Mouse (Mus musculus) CH12.LX (cell line): ENCODE results near the gene Dync2li1. TPM values are rescaled to one million over a fixed set of nuclear protein-coding genes. Genes with fewer than 3 reads are reported as not detected.

Experiments
- DNase-seq: peaks from one replicate; pipeline ENCODE4 v3.0.0-alpha.2; 2013; ENCODE audit errors: extremely low read depth
- H3K27ac ChIP-seq: 2 replicates; pipeline ENCODE4 v1.5.1; 2012; ENCODE audit warnings: low read depth, mild to moderate bottlenecking, control low read depth, moderate library complexity; ENCODE audit not compliant: insufficient read depth
- H3K27me3 ChIP-seq: replicated peaks from 2 replicates; pipeline ENCODE3; 2012; ENCODE audit warnings: inconsistent platforms
- H3K36me3 ChIP-seq, 2 experiments: replicated peaks in 1 of 2; 2 replicates each; pipeline versions ENCODE3 to v1.6.1; 2012; ENCODE audit warnings: inconsistent platforms in 1 of 2, low read length in 1 of 2, mild to moderate bottlenecking in 1 of 2, mixed read lengths in 1 of 2, moderate library complexity in 1 of 2; ENCODE audit not compliant: control insufficient read depth in 1 of 2, insufficient read depth in 1 of 2
- H3K4me1 ChIP-seq, 2 experiments: 2 replicates each; pipeline ENCODE4 v1.6.1; 2012; ENCODE audit warnings: inconsistent platforms in 1 of 2, moderate library complexity in 1 of 2; ENCODE audit not compliant: insufficient read depth in 2 of 2, control insufficient read depth in 1 of 2
- H3K4me2 ChIP-seq: 2 replicates; pipeline ENCODE4 v1.6.1; 2012; ENCODE audit warnings: low read depth, mild to moderate bottlenecking, control low read depth; ENCODE audit not compliant: poor library complexity, insufficient read depth, severe bottlenecking
- H3K4me3 ChIP-seq, 3 experiments: fragments of 150-350 bp in 1 of 3; sonication (generic) in 1 of 3; replicated peaks in 1 of 3; 2 replicates each; pipeline versions ENCODE3 to v1.5.1; 2011 to 2012; ENCODE audit warnings: low read depth in 2 of 3, low read length in 2 of 3, mild to moderate bottlenecking in 2 of 3, moderate library complexity in 2 of 3, control low read depth in 1 of 3, improper control_type of control experiment in 1 of 3, inconsistent platforms in 1 of 3, mixed read lengths in 1 of 3; ENCODE audit not compliant: poor library complexity in 1 of 3
- H3K79me2 ChIP-seq: replicated peaks from 2 replicates; pipeline ENCODE4 v1.6.1; 2012; ENCODE audit warnings: mild to moderate bottlenecking, moderate library complexity; ENCODE audit not compliant: control insufficient read depth, poor library complexity, insufficient read depth, severe bottlenecking; ENCODE audit errors: extremely low read depth
- H3K9ac ChIP-seq: 2 replicates; pipeline ENCODE4 v1.6.1; 2012; ENCODE audit warnings: low read depth, mild to moderate bottlenecking, control low read depth, moderate library complexity; ENCODE audit not compliant: insufficient read depth
- H3K9me3 ChIP-seq: replicated peaks from 2 replicates; pipeline ENCODE3; 2012; ENCODE audit warnings: low read length, inconsistent platforms, mixed read lengths
- CHD1 ChIP-seq: IDR thresholded peaks from 2 replicates; pipeline ENCODE4 v1.6.1; 2012; ENCODE audit warnings: low read depth, low read length, improper control_type of control experiment, inconsistent platforms
- CTCF ChIP-seq, 2 experiments: IDR thresholded peaks in 1 of 2; conservative IDR thresholded peaks in 1 of 2; 2 replicates each; pipeline ENCODE4 v1.5.1; 2011 to 2012; ENCODE audit warnings: low read depth in 2 of 2, low read length in 2 of 2, improper control_type of control experiment in 1 of 2, inconsistent platforms in 1 of 2, mild to moderate bottlenecking in 1 of 2, moderate library complexity in 1 of 2
- ELF1 ChIP-seq: IDR thresholded peaks from 2 replicates; pipeline ENCODE4 v1.6.1; 2014; ENCODE audit warnings: low read depth, mild to moderate bottlenecking, inconsistent platforms, low read length, improper control_type of control experiment
- ETS1 ChIP-seq: conservative IDR thresholded peaks from 2 replicates; pipeline ENCODE4 v1.6.1; 2012; ENCODE audit warnings: low read depth, mild to moderate bottlenecking, inconsistent platforms, low read length, improper control_type of control experiment, moderate library complexity
- HCFC1 ChIP-seq: IDR thresholded peaks from 2 replicates; pipeline ENCODE4 v1.6.1; 2012; ENCODE audit warnings: low read depth, mild to moderate bottlenecking, inconsistent platforms, low read length, improper control_type of control experiment
- JUND ChIP-seq: conservative IDR thresholded peaks from 2 replicates; pipeline ENCODE4 v1.6.1; 2011; ENCODE audit warnings: low read depth, low read length, improper control_type of control experiment
- KAT2A ChIP-seq: IDR thresholded peaks from 2 replicates; pipeline ENCODE4 v1.6.1; 2012; ENCODE audit warnings: low read length, improper control_type of control experiment, inconsistent platforms; ENCODE audit not compliant: insufficient replicate concordance
- MAX ChIP-seq: IDR thresholded peaks from 2 replicates; pipeline ENCODE4 v1.6.1; 2011; ENCODE audit warnings: low read length, improper control_type of control experiment
- MAZ ChIP-seq: IDR thresholded peaks from 2 replicates; pipeline ENCODE4 v1.6.1; 2012; ENCODE audit warnings: low read depth, mild to moderate bottlenecking, inconsistent platforms, low read length, improper control_type of control experiment, moderate library complexity
- NELFE ChIP-seq: IDR thresholded peaks from 2 replicates; pipeline ENCODE4 v1.6.1; 2011; ENCODE audit warnings: low read depth, low read length, improper control_type of control experiment
- PAX5 ChIP-seq: IDR thresholded peaks from 2 replicates; pipeline ENCODE4 v1.6.1; 2012; ENCODE audit warnings: low read length, inconsistent platforms, mixed read lengths
- POLR2A ChIP-seq: IDR thresholded peaks from 2 replicates; pipeline ENCODE4 v1.6.1; 2011; ENCODE audit warnings: low read depth, mild to moderate bottlenecking, improper control_type of control experiment, low read length
- RAD21 ChIP-seq: IDR thresholded peaks from 2 replicates; pipeline ENCODE4 v1.6.1; 2011; ENCODE audit warnings: low read depth, mild to moderate bottlenecking, low read length, improper control_type of control experiment, moderate library complexity
- SIN3A ChIP-seq: IDR thresholded peaks from 2 replicates; pipeline ENCODE4 v1.6.1; 2012; ENCODE audit warnings: low read length, improper control_type of control experiment, inconsistent platforms
- SMC3 ChIP-seq: IDR thresholded peaks from 2 replicates; pipeline ENCODE4 v1.6.1; 2011; ENCODE audit warnings: low read depth, low read length, improper control_type of control experiment
- TBP ChIP-seq: conservative IDR thresholded peaks from 2 replicates; pipeline ENCODE4 v1.6.1; 2011; ENCODE audit warnings: low read depth, low read length, improper control_type of control experiment
- TCF12 ChIP-seq: IDR thresholded peaks from 2 replicates; pipeline ENCODE4 v1.6.1; 2014; ENCODE audit warnings: low read depth, mild to moderate bottlenecking, inconsistent platforms, low read length, improper control_type of control experiment
- UBTF ChIP-seq: IDR thresholded peaks from 2 replicates; pipeline ENCODE4 v1.6.1; 2012; ENCODE audit warnings: low read depth, mild to moderate bottlenecking, inconsistent platforms, low read length, improper control_type of control experiment, moderate library complexity
- USF1 ChIP-seq: IDR thresholded peaks from 2 replicates; pipeline ENCODE4 v1.6.1; 2014; ENCODE audit warnings: low read depth, mild to moderate bottlenecking, inconsistent platforms, low read length, improper control_type of control experiment
- ZC3H11A ChIP-seq: IDR thresholded peaks from 2 replicates; pipeline ENCODE4 v1.6.1; 2012; ENCODE audit warnings: low read depth, mild to moderate bottlenecking, inconsistent platforms, low read length, improper control_type of control experiment
- ZNF384 ChIP-seq: IDR thresholded peaks from 2 replicates; pipeline ENCODE4 v1.6.1; 2012; ENCODE audit warnings: low read depth, low read length, improper control_type of control experiment, inconsistent platforms
- dilution Hi-C: fragments of 300-500 bp; cut with MboI; formaldehyde crosslinking; loops from 2 replicates; pipeline ENCODE4 v1.14.3; 2020; ENCODE audit warnings: low sequenced_read_pairs; ENCODE audit not compliant: extremely low pct_unique_long_range_greater_than_20kb, extremely low pct_ligation_motif_present
- in situ Hi-C: fragments of 300-500 bp; cut with MboI; formaldehyde crosslinking; loops from 3 replicates; pipeline ENCODE4 v1.14.3; 2019; ENCODE audit warnings: low sequenced_read_pairs, low pct_ligation_motif_present, low pct_unique_long_range_greater_than_20kb, mixed read lengths
- polyA plus RNA-seq: library from polyadenylated mRNA; unstranded; fragments of >175 nt; gene quantifications from 2 replicates; pipeline ENCODE4 v1.2.1, GENCODE M21; 2012; ENCODE audit warnings: low read depth; ENCODE audit not compliant: insufficient read length
- total RNA-seq, 2 experiments: library from RNA; depleted of rRNA; stranded (reverse); fragments of 300-350 nt in 1 of 2; fragments of >200 nt in 1 of 2; gene quantifications; 2 replicates each; pipeline ENCODE4 v1.2.3; 2012 to 2014

Gene Dync2li1
- total and polyA plus RNA-seq, 3 experiments, result 7.6 to 12.3 (median 11.7) TPM

- Histone ChIP-seq H3K79me2 (no peaks in the 10 kb centered on the region), H3K27ac (no peak overlapping the region), H3K9me3 (no peaks in the 10 kb centered on the region), H3K27me3 (no peaks in the 10 kb centered on the region), H3K4me2 (no peak overlapping the region), H3K36me3 (peaks cover 7 to 21% of the 10 kb centered on the region in 2 experiments), H3K4me3 (no peak overlapping the region), H3K4me1 (peaks cover 6 to 9% of the 10 kb centered on the region in 2 experiments), H3K9ac (no peak overlapping the region)
- no peak for DNase-seq
- dilution Hi-C loops, result no loop called here
- TF ChIP-seq ETS1, result no peak
- TF ChIP-seq KAT2A, result no peak
- TF ChIP-seq HCFC1, result no peak
- TF ChIP-seq TBP, result no peak
- no peak for TF ChIP-seq TCF12
- TF ChIP-seq ELF1, result no peak
- no peak for TF ChIP-seq RAD21
- no peak for TF ChIP-seq NELFE
- TF ChIP-seq MAX, result no peak
- in situ Hi-C loops, result no loop called here
These were observed 20.2 kb downstream of the Dync2li1 start for GRCm38 (mm10) chr17:84646477-84646876.

- no peaks in the 10 kb centered on the region for H3K27me3 ChIP-seq
- no peak overlapping the region for H3K27ac ChIP-seq
- dilution Hi-C loops, result no loop called here
- no peak overlapping the region for H3K4me2 ChIP-seq
- H3K79me2 ChIP-seq, result no peaks in the 10 kb centered on the region
- peaks cover 7 to 28% of the 10 kb centered on the region in 2 experiments for H3K36me3 ChIP-seq
- TF ChIP-seq UBTF, result no peak
- TF ChIP-seq MAZ, result no peak
- TF ChIP-seq ZC3H11A, result no peak
- no peak for TF ChIP-seq POLR2A
- TF ChIP-seq USF1, result no peak
- no peak for TF ChIP-seq CTCF (conservative IDR thresholded peaks at IDR 0.05 in 1 of 2, IDR thresholded peaks at IDR 0.05 in 1 of 2; ENCODE audit: low read depth in 2 of 2, low read length in 2 of 2)
- TF ChIP-seq SMC3, result no peak
- TF ChIP-seq CHD1, result no peak
- no peak for TF ChIP-seq PAX5
- no peak for TF ChIP-seq JUND
- TF ChIP-seq KAT2A, result no peak
- no peak for TF ChIP-seq ZNF384
- no peak for TF ChIP-seq SIN3A
- no peak for TF ChIP-seq ETS1
- TF ChIP-seq RAD21, result no peak
- H3K9ac ChIP-seq, result no peak overlapping the region
- peaks cover 3 to 6% of the 10 kb centered on the region in 2 experiments; a peak in 3 of 4 replicates for H3K4me1 ChIP-seq
- DNase-seq, result no peak
- no peak overlapping the region for H3K4me3 ChIP-seq
- in situ Hi-C loops, result no loop called here
- no peaks in the 10 kb centered on the region for H3K9me3 ChIP-seq
These were observed 21.3 kb downstream of the Dync2li1 start for GRCm38 (mm10) chr17:84647630-84648029.
